Mouse (Mus musculus) megakaryocyte, embryonic 14.5 days (primary cell): Measurements from ENCODE around the gene Npas3.

Experiments used
- FLI1 ChIP-seq: IDR thresholded peaks from 2 replicates; pipeline ENCODE4 v1.6.1; 2012; ENCODE audit warnings: low read length, inconsistent platforms, mixed read lengths
- GATA1 ChIP-seq: IDR thresholded peaks from 3 replicates; pipeline ENCODE4 v1.6.1; 2012; ENCODE audit warnings: mixed read lengths, low read length, inconsistent platforms, borderline replicate concordance

GRCm38 (mm10) chr12:53862281-53862680 lies 613.8 kb downstream of the Npas3 start:
- TF ChIP-seq GATA1, result no peak
- no peak for TF ChIP-seq FLI1
